34 mouse cellular contexts compared by ENCODE assay signal in genomic region chr6:112097699-112098098, GRCm38 (mm10).
"Had no signal": no experiment of that assay in that cellular context is flagged by ENCODE, and none has a peak within 500 bp of the region (broad histone marks: within the 10 kb centered on the region; RNA-seq: fewer than 3 reads in every experiment).

No protein-coding gene starts in this region.

- ATAC-seq: hindbrain, embryonic 16.5 days; hindbrain, postnatal 0 days; inflammation-experienced regulatory T-cells, adult 6 months; intestine, embryonic 15.5 days; intestine, embryonic 16.5 days; intestine, postnatal 0 days had no signal

- H3K9ac ChIP-seq: heart, embryonic 12.5 days; heart, embryonic 13.5 days; heart, embryonic 15.5 days; hindbrain, embryonic 12.5 days; hindbrain, embryonic 13.5 days; hindbrain, embryonic 14.5 days; hindbrain, embryonic 15.5 days; intestine, embryonic 15.5 days; kidney, embryonic 15.5 days had no signal

- H3K27me3 ChIP-seq: heart, embryonic 12.5 days; heart, embryonic 13.5 days; heart, embryonic 15.5 days; hindbrain, embryonic 12.5 days; hindbrain, embryonic 13.5 days; hindbrain, embryonic 15.5 days; intestine, embryonic 15.5 days; kidney, embryonic 15.5 days had no signal

- H3K4me2 ChIP-seq: heart, embryonic 11.5 days; heart, embryonic 12.5 days; heart, embryonic 13.5 days; heart, embryonic 15.5 days; hindbrain, embryonic 12.5 days; hindbrain, embryonic 13.5 days; hindbrain, embryonic 14.5 days; hindbrain, embryonic 15.5 days; intestine, embryonic 15.5 days; kidney, embryonic 15.5 days had no signal

- H3K36me3 ChIP-seq: heart, embryonic 12.5 days; heart, embryonic 13.5 days; heart, embryonic 15.5 days; hindbrain, embryonic 10.5 days; hindbrain, embryonic 12.5 days; hindbrain, embryonic 13.5 days; hindbrain, embryonic 15.5 days; intestine, embryonic 15.5 days; kidney, embryonic 15.5 days had no signal

- DNase-seq: heart, postnatal 10 days; heart, postnatal 14 days; heart, postnatal 36 days; heart, postnatal 4 days; kidney, adult 11 months; kidney, adult 18-20 months; kidney, adult 2 months; kidney, adult 8-10 months; kidney, postnatal 10 days; kidney, postnatal 14 days; kidney, postnatal 25 days; kidney, postnatal 36 days; kidney, postnatal 4 days; layer of hippocampus, adult 9-11 months; layer of hippocampus, postnatal 36 days had no signal

- H3K27ac ChIP-seq: heart, embryonic 13.5 days; heart, embryonic 15.5 days; hindbrain, embryonic 10.5 days; hindbrain, embryonic 12.5 days; hindbrain, embryonic 13.5 days; hindbrain, embryonic 14.5 days; hindbrain, embryonic 15.5 days; hindbrain, postnatal 0 days; intestine, embryonic 15.5 days; kidney, embryonic 15.5 days; kidney, postnatal 0 days; layer of hippocampus, adult 2 months; left cerebral cortex, adult 2 months had no signal

- H3K4me1 ChIP-seq: heart, embryonic 12.5 days; heart, embryonic 13.5 days; heart, embryonic 15.5 days; hindbrain, embryonic 12.5 days; hindbrain, embryonic 15.5 days; intestine, embryonic 15.5 days; kidney, embryonic 15.5 days had no signal

- H3K9me3 ChIP-seq: heart, embryonic 12.5 days; heart, embryonic 13.5 days; heart, embryonic 15.5 days; hindbrain, embryonic 10.5 days; hindbrain, embryonic 12.5 days; hindbrain, embryonic 13.5 days; hindbrain, embryonic 15.5 days; intestine, embryonic 15.5 days; kidney, embryonic 15.5 days had no signal

- H3K4me3 ChIP-seq: heart, embryonic 12.5 days; heart, embryonic 13.5 days; heart, embryonic 15.5 days; hindbrain, embryonic 10.5 days; hindbrain, embryonic 12.5 days; hindbrain, embryonic 13.5 days; hindbrain, embryonic 15.5 days; intestine, embryonic 15.5 days; kidney, embryonic 15.5 days; layer of hippocampus, adult 2 months; left cerebral cortex, adult 2 months had no signal
